Mouse (Mus musculus) kidney, embryonic 14.5 days (tissue): Measurements from ENCODE around the gene Krt82. TPM values are rescaled to one million over a fixed set of nuclear protein-coding genes. Genes with fewer than 3 reads are reported as not detected.
"Not testable (repeated sequence)": the region's sequence is repeated elsewhere in the genome, so short reads cannot be mapped to it uniquely, and the experiment has no call there.

Experiments
- ATAC-seq: fragments of 200-750 bp; cut with Nextera tagmentation; 2 replicates; pipeline ENCODE4 v1.8.0; 2017; ENCODE audit warnings: moderate number of reproducible peaks, mild to moderate bottlenecking, moderate TSS enrichment, moderate library complexity; ENCODE audit not compliant: low FRiP score, low TSS enrichment
- H3K27ac ChIP-seq: fragments of 300-500 bp; sonication (generic); 2 replicates; pipeline ENCODE4 v1.5.1; 2014; ENCODE audit warnings: low read depth, mild to moderate bottlenecking, low read length, moderate library complexity, mixed read lengths
- H3K27me3 ChIP-seq: fragments of 300-500 bp; sonication (generic); 2 replicates; pipeline ENCODE4 v1.6.1; 2014; ENCODE audit warnings: mild to moderate bottlenecking, low read length; ENCODE audit not compliant: control insufficient read depth, insufficient read depth
- H3K36me3 ChIP-seq: fragments of 300-500 bp; sonication (generic); 2 replicates; pipeline ENCODE4 v1.6.1; 2014; ENCODE audit warnings: low read length, mixed read lengths; ENCODE audit not compliant: control insufficient read depth, insufficient read depth
- H3K4me1 ChIP-seq: fragments of 300-500 bp; sonication (generic); 2 replicates; pipeline ENCODE4 v1.6.1; 2014; ENCODE audit warnings: low read length, mixed read lengths; ENCODE audit not compliant: control insufficient read depth, insufficient read depth
- H3K4me2 ChIP-seq: fragments of 300-500 bp; sonication (generic); replicated peaks from 2 replicates; pipeline ENCODE4 v1.6.1; 2014; ENCODE audit warnings: low read depth, mild to moderate bottlenecking, low read length
- H3K4me3 ChIP-seq: fragments of 300-500 bp; sonication (generic); 2 replicates; pipeline ENCODE4 v1.5.1; 2014; ENCODE audit warnings: mild to moderate bottlenecking, low read length
- H3K9ac ChIP-seq: fragments of 300-500 bp; sonication (generic); 2 replicates; pipeline ENCODE4 v1.6.1; 2014; ENCODE audit warnings: low read depth, mild to moderate bottlenecking, low read length, moderate library complexity
- H3K9me3 ChIP-seq: fragments of 300-500 bp; sonication (generic); 2 replicates; pipeline ENCODE4 v1.6.1; 2016; ENCODE audit warnings: low read length; ENCODE audit not compliant: control insufficient read depth
- WGBS: fragments of 180-500 bp; shearing (Covaris S2); extraction: QIAGEN DNeasy Blood & Tissue Kit; methylation state at CpG from one replicate; pipeline ENCODE4 v1.1.7; 2014; 5-methylcytosine and 5-hydroxymethylcytosine counted together
- polyA plus RNA-seq: library from polyadenylated mRNA; unstranded; fragments of >200 nt; fragmentation: Nextera tagmentation; extraction: Ambion mirVana; gene quantifications from 2 replicates; pipeline ENCODE4 v1.2.1, GENCODE M21; 2014

The Krt82 gene
- polyA plus RNA-seq, 1 experiment from 2014 or later: not detected

GRCm38 (mm10) chr15:101536054-101536850 lies 14.2 kb downstream of the Krt82 start:
- H3K9ac ChIP-seq: no peak overlapping the region
- H3K36me3 ChIP-seq: no peaks in the 10 kb centered on the region
- H3K9me3 ChIP-seq: no peaks in the 10 kb centered on the region
- H3K4me1 ChIP-seq: peaks cover 13% of the 10 kb centered on the region
- H3K4me2 ChIP-seq: no peak overlapping the region
- 38% methylated on average over 9 of the region's 9 CpGs for WGBS
- H3K27me3 ChIP-seq: no peaks in the 10 kb centered on the region
- no peak overlapping the region for H3K27ac ChIP-seq
- H3K4me3 ChIP-seq: no peak overlapping the region
- ATAC-seq: peak; percentile 58; the same call in 1 of the 2 replicates

- H3K36me3 ChIP-seq: no peaks in the 10 kb centered on the region
- H3K9me3 ChIP-seq: no peaks in the 10 kb centered on the region
- 67% methylated on average over 7 of the region's 7 CpGs for WGBS
- no peaks in the 10 kb centered on the region for H3K27me3 ChIP-seq
- peaks cover 8% of the 10 kb centered on the region for H3K4me1 ChIP-seq
- ATAC-seq: no peak
- no peak within 1 kb of the TSS for H3K27ac ChIP-seq
- no peak within 1 kb of the TSS for H3K4me2 ChIP-seq
- H3K9ac ChIP-seq: no peak within 1 kb of the TSS
- no peak within 1 kb of the TSS for H3K4me3 ChIP-seq
Measured at GRCm38 (mm10) chr15:101532720-101533119, 17.7 kb downstream of the Krt82 start, which contains the start of gene Krt84. Gene Krt84, minus strand, starts transcription at chr15:101532820.

- H3K4me1 ChIP-seq: no peaks in the 10 kb centered on the region
- H3K4me3 ChIP-seq: no peak overlapping the region
- no peak overlapping the region for H3K27ac ChIP-seq
- no peak for ATAC-seq
- 57% methylated on average over 4 of the region's 4 CpGs for WGBS
- H3K4me2 ChIP-seq: no peak overlapping the region
- H3K27me3 ChIP-seq: peaks cover 13% of the 10 kb centered on the region; the same call in 1 of the 2 replicates
- H3K9ac ChIP-seq: no peak overlapping the region
- no peaks in the 10 kb centered on the region for H3K36me3 ChIP-seq
- no peaks in the 10 kb centered on the region for H3K9me3 ChIP-seq
Measured at GRCm38 (mm10) chr15:101522556-101523232, 27.8 kb downstream of the Krt82 start.

GRCm38 (mm10) chr15:101519792-101520191 lies 30.7 kb downstream of the Krt82 start:
- 13% methylated on average over 2 of the region's 2 CpGs for WGBS
- H3K4me1 ChIP-seq: no peaks in the 10 kb centered on the region
- ATAC-seq: no peak
- H3K36me3 ChIP-seq: no peaks in the 10 kb centered on the region
- H3K9me3 ChIP-seq: no peaks in the 10 kb centered on the region
- no peak overlapping the region for H3K9ac ChIP-seq
- H3K27me3 ChIP-seq: peaks cover 9% of the 10 kb centered on the region; the same call in 1 of the 2 replicates
- no peak overlapping the region for H3K4me3 ChIP-seq
- no peak overlapping the region for H3K4me2 ChIP-seq
- no peak overlapping the region for H3K27ac ChIP-seq

- not testable (repeated sequence) for ATAC-seq
Measured at GRCm38 (mm10) chr15:101517161-101517560, 33.3 kb downstream of the Krt82 start, which contains the start of gene Gm49425. Gene Gm49425, minus strand, starts transcription at chr15:101517261.

GRCm38 (mm10) chr15:101508247-101508646 lies 42.2 kb downstream of the Krt82 start:
- ATAC-seq: 0 out of 2 replicates have a peak, but pooled peaks have one; percentile 38
- Histone ChIP-seq H3K9ac (no peak overlapping the region), H3K36me3 (no peaks in the 10 kb centered on the region), H3K27me3 (no peaks in the 10 kb centered on the region), H3K9me3 (no peaks in the 10 kb centered on the region), H3K4me1 (peaks cover 8% of the 10 kb centered on the region; the same call in 1 of the 2 replicates), H3K27ac (no peak overlapping the region), H3K4me2 (no peak overlapping the region), H3K4me3 (no peak overlapping the region)
- 29% methylated on average over 9 of the region's 9 CpGs for WGBS

More at GRCm38 (mm10) chr15:101517161-101517560, 33.3 kb downstream of the Krt82 start, which contains the start of gene Gm49425:
- not testable (repeated sequence) for H3K9ac ChIP-seq, H3K4me2 ChIP-seq, H3K4me1 ChIP-seq, H3K9me3 ChIP-seq, H3K4me3 ChIP-seq, H3K27me3 ChIP-seq, H3K27ac ChIP-seq, H3K36me3 ChIP-seq
- 72% methylated on average over 2 of the region's 2 CpGs for WGBS

GRCm38 (mm10) chr15:101506896-101507758 lies 43.3 kb downstream of the Krt82 start:
- H3K4me3 ChIP-seq: no peak overlapping the region
- peak; percentile 44 for ATAC-seq
- no peaks in the 10 kb centered on the region for H3K9me3 ChIP-seq
- WGBS: 29% methylated on average over 14 of the region's 14 CpGs
- H3K4me2 ChIP-seq: no peak overlapping the region
- peaks cover 8% of the 10 kb centered on the region; the same call in 1 of the 2 replicates for H3K4me1 ChIP-seq
- H3K27me3 ChIP-seq: no peaks in the 10 kb centered on the region
- no peaks in the 10 kb centered on the region for H3K36me3 ChIP-seq
- H3K9ac ChIP-seq: no peak overlapping the region
- H3K27ac ChIP-seq: no peak overlapping the region

- Histone ChIP-seq H3K9me3 (no peaks in the 10 kb centered on the region), H3K4me1 (no peaks in the 10 kb centered on the region), H3K27me3 (no peaks in the 10 kb centered on the region), H3K4me3 (no peak overlapping the region), H3K4me2 (no peak overlapping the region), H3K27ac (no peak overlapping the region), H3K36me3 (no peaks in the 10 kb centered on the region), H3K9ac (no peak overlapping the region)
- 81% methylated on average over 2 of the region's 2 CpGs for WGBS
- no peak for ATAC-seq
Measured at GRCm38 (mm10) chr15:101497181-101497580, 53.3 kb downstream of the Krt82 start.
